Mouse (Mus musculus): ENCODE results near the gene Ece2. TPM values are rescaled to one million over a fixed set of nuclear protein-coding genes. Genes with fewer than 3 reads are reported as not detected.
"Not testable (repeated sequence)": the region's sequence is repeated elsewhere in the genome, so short reads cannot be mapped to it uniquely, and the experiment has no call there.

The Ece2 gene
- polyA plus RNA-seq, 1 experiment from 2014 or later = 23.6 TPM

GRCm38 (mm10) chr16:20651076-20651946, 21.7 kb downstream of the Ece2 start, which contains the start of gene Psmd2:
Gene Psmd2 (plus strand): TSS chr16:20651652.
- Histone ChIP-seq H3K4me2 (ENCODE audit: low read length) (peak within 1 kb of the TSS; percentile 73), H3K27me3 (ENCODE audit: control insufficient read depth, insufficient read depth, low read depth, low read length) (no peaks in the 10 kb centered on the region), H3K27ac (ENCODE audit: low read length) (peak within 1 kb of the TSS; percentile 85), H3K4me1 (ENCODE audit: control insufficient read depth, insufficient read depth, low read length) (peaks cover 19% of the 10 kb centered on the region), H3K9me3 (replicated peaks; ENCODE audit: control insufficient read depth, low read length, poor library complexity, severe bottlenecking) (no peaks in the 10 kb centered on the region), H3K36me3 (ENCODE audit: control insufficient read depth, insufficient read depth, low read length) (peaks cover 12% of the 10 kb centered on the region), H3K4me3 (ENCODE audit: low read depth, low read length) (peak within 1 kb of the TSS; percentile 73), H3K9ac (ENCODE audit: low read depth, low read length) (peak within 1 kb of the TSS; percentile 86)
- peak; percentile 97 for ATAC-seq
- WGBS = 2% methylated on average over 46 of the region's 46 CpGs

GRCm38 (mm10) chr16:20651947-20652310, 22.3 kb downstream of the Ece2 start:
- 10% methylated on average over 12 of the region's 12 CpGs for WGBS
- H3K4me1 ChIP-seq (ENCODE audit: control insufficient read depth, insufficient read depth, low read length) = peaks cover 19% of the 10 kb centered on the region
- no peak for ATAC-seq

GRCm38 (mm10) chr16:20653315-20653714, 23.7 kb downstream of the Ece2 start:
- Histone ChIP-seq H3K36me3 (ENCODE audit: control insufficient read depth, insufficient read depth, low read length) (peaks cover 29% of the 10 kb centered on the region), H3K4me3 (ENCODE audit: low read depth, low read length) (no peak overlapping the region), H3K4me2 (ENCODE audit: low read length) (no peak overlapping the region; the same call in 1 of the 2 replicates), H3K4me1 (ENCODE audit: control insufficient read depth, insufficient read depth, low read length) (peaks cover 19% of the 10 kb centered on the region), H3K9me3 (replicated peaks; ENCODE audit: control insufficient read depth, low read length, poor library complexity, severe bottlenecking) (no peaks in the 10 kb centered on the region), H3K27me3 (ENCODE audit: control insufficient read depth, insufficient read depth, low read depth, low read length) (no peaks in the 10 kb centered on the region), H3K27ac (ENCODE audit: low read length) (no peak overlapping the region), H3K9ac (ENCODE audit: low read depth, low read length) (no peak overlapping the region)
- no peak for ATAC-seq
- WGBS = 59% methylated on average over 2 of the region's 2 CpGs

More at GRCm38 (mm10) chr16:20651947-20652310, 22.3 kb downstream of the Ece2 start:
- peak overlapping the region; percentile 73 for H3K4me2 ChIP-seq (ENCODE audit: low read length)
- peak overlapping the region; percentile 70 for H3K27ac ChIP-seq (ENCODE audit: low read length)
- H3K4me3 ChIP-seq (ENCODE audit: low read depth, low read length) = peak overlapping the region; percentile 73
- peak overlapping the region; percentile 86 for H3K9ac ChIP-seq (ENCODE audit: low read depth, low read length)
- H3K9me3 ChIP-seq (replicated peaks; ENCODE audit: control insufficient read depth, low read length, poor library complexity, severe bottlenecking) = no peaks in the 10 kb centered on the region
- H3K36me3 ChIP-seq (ENCODE audit: control insufficient read depth, insufficient read depth, low read length) = peaks cover 17% of the 10 kb centered on the region
- H3K27me3 ChIP-seq (ENCODE audit: control insufficient read depth, insufficient read depth, low read depth, low read length) = no peaks in the 10 kb centered on the region

- no peak for ATAC-seq
- 94% methylated on average over 4 of the region's 4 CpGs for WGBS
- peaks cover 55% of the 10 kb centered on the region for H3K36me3 ChIP-seq (ENCODE audit: control insufficient read depth, insufficient read depth, low read length)
- no peaks in the 10 kb centered on the region for H3K9me3 ChIP-seq (replicated peaks; ENCODE audit: control insufficient read depth, low read length, poor library complexity, severe bottlenecking)
- H3K27ac ChIP-seq (ENCODE audit: low read length) = no peak overlapping the region
- peaks cover 9% of the 10 kb centered on the region for H3K4me1 ChIP-seq (ENCODE audit: control insufficient read depth, insufficient read depth, low read length)
- H3K4me2 ChIP-seq (ENCODE audit: low read length) = no peak overlapping the region
- H3K9ac ChIP-seq (ENCODE audit: low read depth, low read length) = no peak overlapping the region
- H3K27me3 ChIP-seq (ENCODE audit: control insufficient read depth, insufficient read depth, low read depth, low read length) = no peaks in the 10 kb centered on the region
- H3K4me3 ChIP-seq (ENCODE audit: low read depth, low read length) = no peak overlapping the region
These were observed 28.0 kb downstream of the Ece2 start for GRCm38 (mm10) chr16:20657661-20658060.

- H3K36me3 ChIP-seq (ENCODE audit: control insufficient read depth, insufficient read depth, low read length); H3K9ac ChIP-seq (ENCODE audit: low read depth, low read length); H3K27ac ChIP-seq (ENCODE audit: low read length); H3K4me2 ChIP-seq (ENCODE audit: low read length); H3K4me1 ChIP-seq (ENCODE audit: control insufficient read depth, insufficient read depth, low read length); H3K27me3 ChIP-seq (ENCODE audit: control insufficient read depth, insufficient read depth, low read depth, low read length); H3K4me3 ChIP-seq (ENCODE audit: low read depth, low read length); ATAC-seq; H3K9me3 ChIP-seq (replicated peaks; ENCODE audit: control insufficient read depth, low read length, poor library complexity, severe bottlenecking): not testable (repeated sequence)
- WGBS = 96% methylated on average over 5 of the region's 6 CpGs
These were observed 38.4 kb downstream of the Ece2 start, which contains the start of gene Eif4g1 for GRCm38 (mm10) chr16:20668013-20668412. Gene Eif4g1 (plus strand): TSS chr16:20668313.

- 92% methylated on average over 3 of the region's 3 CpGs for WGBS
- Histone ChIP-seq H3K9ac (ENCODE audit: low read depth, low read length) (no peak overlapping the region), H3K36me3 (ENCODE audit: control insufficient read depth, insufficient read depth, low read length) (peaks cover 1% of the 10 kb centered on the region; the same call in 1 of the 2 replicates), H3K4me2 (ENCODE audit: low read length) (no peak overlapping the region), H3K27me3 (ENCODE audit: control insufficient read depth, insufficient read depth, low read depth, low read length) (no peaks in the 10 kb centered on the region), H3K4me3 (ENCODE audit: low read depth, low read length) (no peak overlapping the region), H3K27ac (ENCODE audit: low read length) (no peak overlapping the region), H3K4me1 (ENCODE audit: control insufficient read depth, insufficient read depth, low read length) (peaks cover 19% of the 10 kb centered on the region), H3K9me3 (replicated peaks; ENCODE audit: control insufficient read depth, low read length, poor library complexity, severe bottlenecking) (no peaks in the 10 kb centered on the region)
- ATAC-seq = no peak
These were observed 40.7 kb downstream of the Ece2 start for GRCm38 (mm10) chr16:20670291-20670690.

GRCm38 (mm10) chr16:20671886-20672285, 42.3 kb downstream of the Ece2 start:
- Histone ChIP-seq H3K4me3 (ENCODE audit: low read depth, low read length) (peak overlapping the region; percentile 97), H3K27me3 (ENCODE audit: control insufficient read depth, insufficient read depth, low read depth, low read length) (no peaks in the 10 kb centered on the region), H3K4me2 (ENCODE audit: low read length) (peak overlapping the region; percentile 70), H3K36me3 (ENCODE audit: control insufficient read depth, insufficient read depth, low read length) (peaks cover 12% of the 10 kb centered on the region), H3K27ac (ENCODE audit: low read length) (no peak overlapping the region), H3K4me1 (ENCODE audit: control insufficient read depth, insufficient read depth, low read length) (peaks cover 19% of the 10 kb centered on the region), H3K9ac (ENCODE audit: low read depth, low read length) (no peak overlapping the region), H3K9me3 (replicated peaks; ENCODE audit: control insufficient read depth, low read length, poor library complexity, severe bottlenecking) (no peaks in the 10 kb centered on the region)
- peak; percentile 22; the same call in 1 of the 2 replicates for ATAC-seq
- WGBS = 26% methylated on average over 6 of the region's 6 CpGs

- peak overlapping the region; percentile 88 for H3K27ac ChIP-seq (ENCODE audit: low read length)
- H3K4me1 ChIP-seq (ENCODE audit: control insufficient read depth, insufficient read depth, low read length) = peaks cover 19% of the 10 kb centered on the region
- H3K4me2 ChIP-seq (ENCODE audit: low read length) = peak overlapping the region; percentile 80
- no peaks in the 10 kb centered on the region for H3K27me3 ChIP-seq (ENCODE audit: control insufficient read depth, insufficient read depth, low read depth, low read length)
- peak overlapping the region; percentile 97 for H3K4me3 ChIP-seq (ENCODE audit: low read depth, low read length)
- peaks cover 17% of the 10 kb centered on the region for H3K36me3 ChIP-seq (ENCODE audit: control insufficient read depth, insufficient read depth, low read length)
- H3K9ac ChIP-seq (ENCODE audit: low read depth, low read length) = peak overlapping the region; percentile 98
- under 1% methylated on average over 36 of the region's 38 CpGs for WGBS
- no peaks in the 10 kb centered on the region for H3K9me3 ChIP-seq (replicated peaks; ENCODE audit: control insufficient read depth, low read length, poor library complexity, severe bottlenecking)
- peak; percentile 97 for ATAC-seq
These were observed 42.9 kb downstream of the Ece2 start for GRCm38 (mm10) chr16:20672500-20672902.

All from midbrain, embryonic 16.5 days (tissue).